Mouse (Mus musculus) E14TG2a.4 (cell line): ENCODE data around the gene Hoxd13.

Source experiments
- H3K27me3 ChIP-seq: 2 replicates; pipeline ENCODE4 v1.6.1; 2014; ENCODE audit warnings: low read length, control low read depth; ENCODE audit not compliant: insufficient read depth
- H3K36me3 ChIP-seq: 2 replicates; pipeline ENCODE4 v1.6.1; 2014; ENCODE audit warnings: low read length, control low read depth; ENCODE audit not compliant: insufficient read depth
- H3K4me1 ChIP-seq: replicated peaks from 2 replicates; pipeline ENCODE4 v1.6.1; 2014; ENCODE audit warnings: low read depth, low read length, control low read depth
- H3K4me3 ChIP-seq: replicated peaks from 2 replicates; pipeline ENCODE4 v1.5.1; 2014; ENCODE audit warnings: mild to moderate bottlenecking, low read length
- H3K9me3 ChIP-seq: 2 replicates; pipeline ENCODE4 v1.6.1; 2014; ENCODE audit warnings: low read length, control low read depth
- CTCF ChIP-seq: conservative IDR thresholded peaks from 2 replicates; pipeline ENCODE4 v1.5.1; 2014; ENCODE audit warnings: low read length
- NANOG ChIP-seq: IDR thresholded peaks from 2 replicates; pipeline ENCODE4 v1.6.1; 2014; ENCODE audit warnings: borderline replicate concordance, low read length, mixed read lengths
- POU5F1 ChIP-seq: IDR thresholded peaks from 2 replicates; pipeline ENCODE4 v1.6.1; 2014; ENCODE audit warnings: low read length, borderline replicate concordance

Gene Hoxd13

DNA sequence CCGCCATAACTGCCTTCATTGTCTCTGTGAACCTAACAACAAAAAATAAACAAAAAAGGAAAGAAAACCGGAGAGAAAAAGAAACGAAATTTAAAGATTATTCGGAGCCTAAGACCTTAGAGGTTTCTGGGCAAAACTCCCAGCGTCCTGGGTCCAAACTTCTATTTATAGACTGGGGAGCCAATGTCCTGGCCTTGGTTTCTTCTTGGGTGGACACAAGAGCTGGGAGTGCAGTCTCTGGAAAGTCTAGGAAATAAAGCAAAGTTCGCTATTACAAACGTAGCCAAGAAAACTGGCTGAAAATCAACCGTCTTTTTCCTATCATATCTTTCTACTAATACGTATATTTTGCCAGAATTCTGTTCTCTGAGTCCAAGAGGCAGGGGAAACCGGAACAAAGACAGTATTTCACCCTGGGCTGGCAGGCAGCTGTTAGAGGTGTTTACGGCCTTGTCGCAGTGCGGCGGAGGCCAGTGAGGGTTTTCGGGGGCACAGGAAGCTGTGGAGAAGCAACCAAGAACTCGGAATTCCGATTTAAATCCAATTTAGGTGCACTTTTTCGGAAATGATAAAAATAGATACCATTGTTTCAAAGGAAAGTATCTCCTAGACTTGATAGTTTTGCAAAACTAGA is 46.2 kb downstream of the Hoxd13 start:
- Histone ChIP-seq H3K9me3 (no peaks in the 10 kb centered on the region), H3K4me3 (no peak overlapping the region), H3K27me3 (peaks cover 95% of the 10 kb centered on the region), H3K36me3 (no peaks in the 10 kb centered on the region), H3K4me1 (peaks cover 34% of the 10 kb centered on the region)
- TF ChIP-seq NANOG (no peak), POU5F1 (no peak), CTCF (no peak)

DNA sequence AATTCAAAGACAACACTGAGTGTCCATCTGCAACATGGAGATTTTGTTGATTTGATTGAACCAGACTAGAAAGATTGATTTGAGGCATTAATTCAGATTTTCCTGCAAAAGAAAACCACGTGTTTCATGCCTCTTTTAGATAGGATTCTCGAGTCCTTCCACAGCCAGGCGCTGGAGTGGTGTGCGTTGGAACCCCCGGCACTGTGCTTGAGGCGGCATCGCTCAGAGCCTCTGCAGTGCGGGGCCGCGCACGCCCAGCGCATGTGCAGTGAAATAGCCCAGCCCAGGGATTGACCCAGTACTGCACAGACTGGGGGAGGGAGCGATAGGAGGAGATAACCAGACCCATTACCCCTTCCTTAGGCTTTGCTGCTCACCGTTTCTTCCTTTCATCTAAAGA is 46.8 kb downstream of the Hoxd13 start:
- Histone ChIP-seq H3K4me1 (peaks cover 40% of the 10 kb centered on the region), H3K9me3 (no peaks in the 10 kb centered on the region), H3K27me3 (peaks cover 93% of the 10 kb centered on the region), H3K4me3 (no peak overlapping the region), H3K36me3 (no peaks in the 10 kb centered on the region)
- TF ChIP-seq POU5F1 = no peak
- TF ChIP-seq CTCF = no peak

DNA sequence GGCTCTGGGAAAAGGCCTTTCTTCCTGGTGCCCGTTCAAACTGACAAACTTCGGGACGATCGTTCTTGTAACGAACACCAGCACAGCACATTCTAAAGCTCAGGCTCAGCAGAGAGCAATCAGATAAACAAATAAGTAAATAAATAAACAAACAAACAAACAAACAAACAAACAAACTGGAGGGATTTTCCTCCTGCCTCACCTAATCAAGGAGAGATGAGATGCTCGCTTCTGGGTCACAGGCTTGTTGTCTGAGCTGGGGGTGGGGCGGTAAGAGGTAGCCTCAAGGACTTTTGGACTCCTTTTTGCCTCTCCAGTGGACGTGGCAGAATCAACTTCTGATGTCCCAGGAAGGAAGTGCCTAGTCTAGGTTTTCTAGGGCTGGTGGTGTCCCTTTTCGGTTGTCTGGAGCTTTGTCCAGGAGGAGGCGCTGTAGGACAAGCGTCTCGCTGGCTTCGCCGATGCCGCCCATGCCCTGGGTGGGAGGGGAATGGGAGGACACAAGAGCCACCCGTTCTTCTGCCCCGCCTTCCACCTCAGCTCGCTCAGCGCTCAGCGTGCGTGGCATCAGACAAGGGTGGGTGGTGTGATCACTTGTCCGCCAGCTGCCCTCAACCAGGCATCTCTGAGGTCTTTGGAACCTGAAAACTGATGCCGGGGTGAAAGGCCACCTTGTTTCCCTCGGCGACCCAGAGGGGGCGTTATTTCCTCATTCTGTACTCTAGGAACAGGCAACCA is 47.6 kb downstream of the Hoxd13 start:
- Histone ChIP-seq H3K27me3 (peaks cover 89% of the 10 kb centered on the region), H3K36me3 (no peaks in the 10 kb centered on the region), H3K4me1 (peaks cover 48% of the 10 kb centered on the region), H3K9me3 (no peaks in the 10 kb centered on the region), H3K4me3 (peak overlapping the region; percentile 55)
- TF ChIP-seq CTCF = peak; percentile 39
- TF ChIP-seq NANOG = no peak

GRCm38 (mm10) chr2:74720384-74720783 is 52.3 kb downstream of the Hoxd13 start:
- Histone ChIP-seq H3K4me1 (peaks cover 47% of the 10 kb centered on the region), H3K27me3 (peaks cover 89% of the 10 kb centered on the region), H3K36me3 (no peaks in the 10 kb centered on the region), H3K4me3 (no peak overlapping the region), H3K9me3 (0 out of 2 replicates have a peak, but pooled peaks cover 2% of the 10 kb centered on the region)
- TF ChIP-seq CTCF (no peak), NANOG (no peak), POU5F1 (no peak)

DNA sequence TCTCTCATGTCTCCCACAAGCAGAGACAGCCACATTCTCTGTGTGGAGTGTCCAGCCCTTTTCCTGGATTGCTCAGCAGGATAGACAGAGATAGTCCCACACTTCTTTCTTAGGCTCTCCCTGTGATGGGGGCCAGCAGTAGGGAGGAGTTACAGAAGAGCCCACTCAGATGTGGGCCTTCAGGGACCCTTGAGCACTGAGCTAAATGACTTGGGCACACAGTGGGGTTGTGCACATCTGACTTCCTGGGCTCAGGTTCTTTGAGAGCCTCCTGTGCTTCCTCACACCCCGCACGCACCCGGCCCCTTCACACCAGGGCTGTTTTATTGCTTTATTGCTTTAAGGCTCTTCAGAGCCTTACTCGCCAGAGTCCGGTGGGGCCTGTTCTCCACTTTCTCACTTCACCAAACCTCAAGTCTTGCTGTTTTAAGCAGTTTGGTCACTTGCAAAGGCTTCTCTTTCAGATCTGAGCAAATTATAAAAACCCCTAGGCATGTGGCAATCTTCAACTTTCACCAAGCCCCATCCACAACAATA is 52.9 kb downstream of the Hoxd13 start:
- Histone ChIP-seq H3K9me3 (0 out of 2 replicates have a peak, but pooled peaks cover 2% of the 10 kb centered on the region), H3K36me3 (no peaks in the 10 kb centered on the region), H3K27me3 (peaks cover 92% of the 10 kb centered on the region), H3K4me1 (peaks cover 43% of the 10 kb centered on the region), H3K4me3 (no peak overlapping the region)
- TF ChIP-seq POU5F1 (no peak), NANOG (no peak), CTCF (no peak)
